Mouse (Mus musculus): ENCODE measurements around the gene Dhx33.

Dhx33 gene

GRCm38 (mm10) chr11:71004316-71004773 is at the start of gene Dhx33:
Dhx33 (minus strand) TSS chr11:71004437.
- DNase-seq (ENCODE audit: low read depth) = peak; percentile 99

DNA sequence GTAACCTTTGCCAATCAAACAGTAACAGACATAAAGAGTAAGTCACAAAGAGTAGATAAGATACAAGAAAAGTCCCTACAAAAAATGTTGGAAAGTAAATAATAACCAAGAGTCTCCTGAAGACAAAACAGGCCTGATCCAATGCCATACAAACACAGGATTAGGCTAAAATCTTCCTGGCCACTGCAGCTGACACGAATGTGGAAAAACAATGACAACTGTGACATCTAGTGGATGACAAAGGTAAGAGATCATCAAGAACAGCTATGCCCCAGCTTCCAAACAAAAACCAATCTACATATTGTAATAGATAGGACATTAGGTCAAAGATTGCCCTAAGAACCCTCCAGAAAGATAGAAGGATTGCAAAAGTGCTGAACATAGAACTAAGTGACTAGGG is 48.3 kb upstream of the Dhx33 start:
- peak; percentile 59 for DNase-seq (ENCODE audit: low read depth)

DNA sequence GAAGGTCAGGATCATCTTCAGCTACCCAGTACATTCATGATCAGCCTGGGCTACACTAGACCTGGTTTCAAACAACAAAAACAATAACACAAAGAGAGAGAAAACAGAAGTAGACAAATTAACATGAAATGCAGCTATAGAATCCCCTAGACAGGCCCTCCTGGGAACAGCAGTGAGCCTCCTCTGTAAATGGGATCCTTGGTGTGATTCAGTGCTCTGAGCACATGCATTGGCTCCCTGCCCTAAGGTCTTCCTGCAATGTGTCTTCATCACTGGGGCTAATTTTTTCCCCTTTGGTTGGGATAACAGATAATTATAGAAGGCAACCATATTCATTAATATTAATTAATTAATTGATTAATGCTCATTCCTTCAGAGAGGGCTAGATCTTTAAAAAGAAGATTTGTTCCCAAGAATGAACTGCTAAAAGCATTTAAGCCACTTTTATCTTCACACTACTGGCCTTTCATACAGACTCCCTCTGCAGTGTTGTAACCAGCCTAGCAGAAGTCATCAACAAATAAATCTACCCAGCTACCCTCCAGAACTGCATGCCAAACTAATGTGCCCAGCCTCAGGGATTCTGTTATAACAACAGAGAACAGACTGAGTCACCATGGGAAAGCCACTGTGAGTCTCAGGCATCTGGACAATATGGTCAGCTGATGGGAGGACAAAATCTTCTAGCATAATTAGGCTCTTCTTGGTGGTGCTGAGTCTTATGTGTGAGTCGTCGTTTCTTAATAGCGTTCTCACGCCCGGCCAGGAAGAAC is 35.5 kb upstream of the Dhx33 start:
- no peak for DNase-seq (ENCODE audit: low read depth)

DNA sequence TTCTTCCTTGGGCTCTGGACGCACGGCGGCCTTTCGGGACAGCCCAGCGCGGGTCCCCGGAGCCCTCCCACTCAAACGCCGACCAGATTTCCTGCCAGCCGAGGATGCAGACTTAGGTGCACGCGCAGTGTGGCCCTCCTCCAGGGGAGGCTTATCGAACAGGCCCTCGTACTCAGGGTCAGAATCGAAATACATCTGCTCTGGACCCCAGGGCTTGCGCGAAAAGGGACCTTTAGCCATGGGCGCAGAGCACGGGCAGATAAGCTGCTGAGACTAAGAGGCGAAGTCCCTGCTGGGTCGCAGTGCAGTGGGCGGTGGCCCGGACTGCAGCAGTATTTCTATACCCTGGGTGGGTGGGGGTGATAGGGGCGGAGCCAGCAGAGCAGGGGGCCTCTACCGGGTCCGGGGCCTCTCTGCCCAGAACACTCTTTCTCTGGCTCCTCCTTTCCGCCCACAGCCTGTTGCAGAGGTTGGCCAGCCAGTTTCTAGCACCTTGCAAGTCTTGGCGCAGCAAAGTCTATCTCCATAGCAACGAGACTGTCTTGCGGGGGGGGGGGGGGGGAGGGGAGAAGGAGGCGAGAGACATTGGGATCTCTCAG is 29.0 kb upstream of the Dhx33 start, which contains the start of gene 6330403K07Rik:
Gene 6330403K07Rik (minus strand): TSS at position 351 of the 599 bp plus-strand sequence.
- DNase-seq (ENCODE audit: low read depth) = peak; percentile 68

DNA sequence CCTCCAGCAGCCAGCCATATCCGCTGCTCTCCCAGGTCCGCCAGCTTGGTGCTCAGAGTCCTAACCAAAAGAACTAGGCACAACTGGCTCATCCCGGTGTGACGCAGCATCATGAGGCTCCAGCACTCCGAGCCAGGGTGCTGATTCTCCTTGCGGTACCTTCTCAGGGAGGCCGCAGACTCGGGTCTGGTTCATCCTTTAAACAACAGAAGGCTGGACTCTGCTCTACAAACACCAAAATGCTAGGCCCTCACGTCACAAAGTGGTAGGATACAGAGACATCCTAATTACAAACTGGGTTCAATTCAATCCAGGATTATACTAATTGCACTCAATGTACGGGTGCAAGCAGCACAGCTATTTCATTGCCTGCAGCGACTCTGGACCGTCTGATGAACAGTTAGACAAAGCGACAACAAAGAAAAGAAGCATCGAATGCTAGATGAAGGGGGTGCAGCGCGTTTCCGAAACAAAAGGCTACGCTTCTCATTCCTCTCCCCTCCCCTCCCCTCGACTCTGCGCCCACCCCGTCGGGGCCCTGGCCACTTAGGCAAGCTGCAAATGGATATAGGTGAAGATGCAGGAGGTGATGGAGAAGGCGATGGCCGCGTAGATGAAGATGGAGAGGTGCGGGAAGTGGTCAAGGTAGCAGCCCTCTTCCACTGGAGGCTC is 28.4 kb upstream of the Dhx33 start:
- no peak for DNase-seq (ENCODE audit: low read depth)

- DNase-seq (ENCODE audit: low read depth) = no peak
Measured at GRCm38 (mm10) chr11:71032070-71032469, 27.8 kb upstream of the Dhx33 start.

DNA sequence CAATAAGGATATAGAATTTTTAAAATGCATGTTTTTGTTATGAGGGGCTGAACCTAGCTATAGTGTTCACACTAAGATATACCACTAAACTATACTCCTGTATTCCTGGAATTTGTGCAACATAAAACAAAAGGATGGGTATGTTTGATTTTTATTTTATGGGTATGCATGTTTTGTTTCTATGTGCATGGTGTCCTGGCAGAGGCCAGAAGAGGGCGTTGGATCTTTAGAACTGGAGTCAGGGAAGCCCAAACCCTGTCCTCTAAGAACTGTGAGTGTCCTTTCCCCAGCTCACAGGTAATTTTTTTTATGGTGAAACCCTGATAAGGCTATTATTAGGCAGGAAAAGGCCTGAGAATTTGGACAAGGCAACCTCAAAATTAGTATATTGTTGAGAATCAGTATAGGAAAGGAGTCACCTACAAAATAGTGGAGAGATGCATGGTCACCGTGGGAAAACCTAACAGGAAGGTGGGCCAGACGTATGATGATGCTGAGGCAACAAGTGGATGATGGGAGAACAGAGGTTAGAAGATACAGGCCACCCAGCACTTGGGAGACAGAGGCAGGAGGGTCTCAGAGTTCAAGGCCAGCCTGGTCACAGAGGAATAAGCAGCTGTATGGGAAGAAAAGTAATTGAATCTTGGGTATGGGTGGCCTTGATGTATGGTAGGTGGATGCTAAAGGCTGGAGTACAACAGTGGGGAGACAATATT is 25.3 kb upstream of the Dhx33 start:
- no peak for DNase-seq (ENCODE audit: low read depth)

- DNase-seq (ENCODE audit: low read depth) = no peak
Measured at GRCm38 (mm10) chr11:71028280-71028679, 24.0 kb upstream of the Dhx33 start.

DNA sequence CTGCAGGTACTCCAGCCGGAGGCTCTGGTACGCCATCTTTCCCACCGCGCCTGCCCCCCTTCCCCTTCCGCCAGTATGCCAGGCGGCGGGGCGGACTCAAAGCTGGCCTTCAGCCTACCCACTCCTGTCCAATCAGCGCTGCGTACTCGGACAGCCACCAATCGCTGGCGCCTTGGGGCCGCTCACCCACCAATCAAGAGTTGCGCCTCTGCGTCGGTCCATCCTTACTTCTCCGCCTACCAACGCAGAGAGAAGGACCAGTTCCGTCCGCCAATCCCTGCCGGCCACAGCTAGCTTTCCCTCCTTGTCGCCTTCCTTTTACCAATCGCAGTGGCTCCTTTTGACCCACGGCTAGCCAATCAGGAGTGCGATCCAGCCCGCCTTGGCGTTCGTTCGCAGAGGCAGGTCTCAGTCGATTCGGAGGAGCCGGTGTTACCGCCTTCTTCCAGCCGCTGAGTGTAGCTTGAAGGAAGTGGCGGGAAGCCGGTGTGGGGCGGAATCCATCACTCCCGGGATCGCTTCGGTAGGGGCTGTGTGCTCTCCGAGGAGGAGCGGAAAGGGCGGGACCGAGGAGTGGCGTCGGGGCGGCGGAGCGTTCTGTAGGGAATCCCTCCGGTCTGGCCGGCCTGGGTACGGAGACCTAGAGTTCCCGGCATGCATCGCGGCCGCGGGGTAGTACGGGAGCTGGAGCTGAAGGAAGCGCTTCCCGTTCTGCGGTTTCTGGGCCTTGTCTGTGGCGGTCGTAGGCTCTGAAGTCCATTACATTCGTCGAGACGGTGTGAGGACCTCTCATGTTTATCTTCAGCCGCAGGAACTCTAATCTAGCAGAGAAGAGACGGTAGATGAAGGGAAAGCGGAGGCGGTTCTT is 15.2 kb upstream of the Dhx33 start, which contains the start of the genes Mis12 and Derl2:
Gene Mis12 (plus strand): TSS at position 411 of the 868 bp plus-strand sequence.
Gene Derl2 (minus strand): TSS at position 641 of the 868 bp plus-strand sequence.
- peak; percentile 98 for DNase-seq (ENCODE audit: low read depth)

DNA sequence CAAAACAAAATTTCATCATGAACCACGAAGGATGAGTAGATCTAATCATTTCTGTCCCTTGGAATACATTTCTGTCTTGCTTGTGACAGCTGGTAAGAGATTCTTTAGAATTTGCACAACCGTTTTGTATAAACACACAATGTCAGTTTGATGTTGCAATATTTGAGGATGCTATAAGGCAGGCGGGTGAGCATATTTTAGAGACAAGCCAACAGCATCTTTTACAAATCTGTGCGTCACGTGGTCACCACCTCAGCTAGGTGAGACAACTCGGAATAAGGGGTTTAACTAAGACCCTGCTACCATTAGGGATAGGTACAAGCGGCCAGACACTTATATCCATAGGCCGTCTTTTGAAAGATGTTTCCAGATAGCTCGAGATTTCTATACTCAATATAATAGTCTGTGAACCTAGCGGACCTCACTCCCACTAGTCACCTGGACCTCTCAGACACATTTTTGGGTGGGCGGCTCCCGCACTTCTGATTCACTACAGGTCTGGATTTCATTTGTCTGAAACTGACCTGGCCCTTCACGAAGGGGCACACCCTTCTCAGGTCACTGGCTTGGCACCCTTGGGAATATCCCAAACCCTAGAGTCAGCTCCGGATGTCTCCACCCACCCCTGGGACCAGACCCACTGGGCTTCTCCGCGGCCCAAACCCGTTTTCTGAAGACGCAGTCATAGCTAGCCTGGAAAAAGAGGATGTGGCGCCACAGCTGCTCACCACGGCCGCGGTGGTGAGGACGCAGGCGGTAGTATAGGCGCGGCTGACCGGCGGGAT is 14.4 kb upstream of the Dhx33 start:
- DNase-seq (ENCODE audit: low read depth) = no peak

DNA sequence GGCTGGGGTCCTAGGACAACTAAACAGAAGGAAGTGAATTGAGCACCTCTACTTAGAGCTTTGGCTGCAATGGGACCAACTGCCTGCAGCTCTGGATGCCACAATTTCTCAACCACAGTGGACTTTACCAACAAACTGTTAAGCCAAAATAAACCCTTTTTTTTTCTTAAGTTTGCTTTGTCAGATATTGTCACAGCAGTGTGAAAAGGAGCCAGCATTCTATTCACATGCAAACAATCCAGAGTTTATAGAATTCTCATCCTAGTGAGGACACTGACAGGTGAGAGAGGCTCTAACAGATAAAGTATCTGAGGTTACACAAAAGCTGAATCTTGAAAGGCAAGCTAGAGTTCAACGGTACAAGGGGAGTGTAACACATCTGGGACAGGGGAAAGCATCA is 12.8 kb upstream of the Dhx33 start:
- no peak for DNase-seq (ENCODE audit: low read depth)

GRCm38 (mm10) chr11:71012743-71013142 is 8.5 kb upstream of the Dhx33 start:
- no peak for DNase-seq (ENCODE audit: low read depth)

DNA sequence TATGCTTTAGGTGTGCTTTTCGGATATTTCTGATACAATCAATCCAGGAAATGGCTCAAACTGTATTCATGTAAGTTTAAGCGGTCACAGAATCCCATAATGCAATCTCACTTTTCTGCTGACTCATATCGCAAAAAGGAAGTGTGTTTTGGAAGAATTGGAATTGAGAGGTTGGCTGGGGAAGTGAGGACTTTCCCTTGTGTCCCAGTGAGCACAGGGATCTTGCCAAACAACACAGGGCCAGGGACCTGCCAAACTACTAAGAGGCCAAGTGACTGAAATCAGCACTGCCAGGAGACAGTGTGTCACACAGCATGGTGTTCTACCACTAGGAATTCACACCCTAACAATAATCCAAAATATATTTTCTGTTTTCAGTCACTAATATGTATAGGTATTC is 4.1 kb upstream of the Dhx33 start:
- DNase-seq (ENCODE audit: low read depth) = no peak

DNA sequence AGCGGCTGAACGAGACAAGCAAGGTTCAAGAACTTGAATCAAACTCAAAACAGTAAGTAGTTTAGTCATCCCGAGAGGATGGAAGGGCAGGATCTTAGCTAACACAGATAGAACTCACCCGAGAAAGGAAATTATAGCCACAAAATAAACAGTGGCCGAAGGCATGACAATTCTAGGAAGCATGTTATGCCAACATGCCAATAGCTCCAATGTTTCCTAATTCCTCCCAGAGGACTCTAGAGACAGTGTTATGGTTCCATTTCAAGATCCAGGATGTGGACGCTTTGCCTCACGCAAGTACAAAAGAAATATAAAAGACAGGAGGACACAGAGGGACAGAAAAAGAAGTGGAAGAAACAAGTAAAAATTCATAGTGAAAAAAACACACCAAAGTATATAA is 3.6 kb upstream of the Dhx33 start:
- no peak for DNase-seq (ENCODE audit: low read depth)

GRCm38 (mm10) chr11:71007026-71007425 is 2.8 kb upstream of the Dhx33 start:
- no peak for DNase-seq (ENCODE audit: low read depth)

GRCm38 (mm10) chr11:71005046-71005445 is 809 bp upstream of the Dhx33 start:
- DNase-seq (ENCODE audit: low read depth) = peak; percentile 52

DNA sequence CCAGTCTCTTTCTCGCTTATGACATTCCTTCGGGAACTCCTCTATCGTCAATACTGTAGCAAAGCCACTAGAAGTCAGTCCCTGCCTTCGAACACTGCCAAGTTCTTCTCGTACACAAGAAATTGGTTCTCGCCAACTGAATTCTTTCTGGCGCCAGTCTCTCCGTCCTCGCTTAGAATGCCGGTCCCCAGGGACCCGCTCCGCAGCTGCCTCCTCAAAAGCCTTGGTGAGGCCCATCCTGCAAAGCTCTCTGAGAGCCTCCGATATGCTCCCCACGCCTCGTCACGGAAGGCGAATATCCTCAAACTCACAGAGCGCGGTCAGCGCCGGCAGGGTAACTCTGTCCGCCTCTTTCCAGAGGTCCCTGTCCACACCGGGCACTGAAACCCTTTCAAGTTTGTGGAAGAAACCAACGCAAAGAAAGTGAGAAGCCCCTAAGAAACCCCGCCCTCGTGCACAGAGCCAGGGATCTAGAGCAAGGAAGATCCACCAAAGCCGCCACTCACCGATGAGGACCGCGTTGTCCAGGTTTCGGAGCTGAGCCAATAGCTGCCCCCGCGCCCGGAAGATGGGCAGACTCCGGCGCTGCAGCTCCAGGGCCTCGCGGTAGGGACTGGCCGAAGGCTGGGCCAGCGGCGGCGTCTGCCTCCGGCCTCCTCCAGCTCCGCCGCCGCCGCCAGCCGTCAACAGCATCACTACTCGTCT is 474 bp downstream of the Dhx33 start:
- peak; percentile 65 for DNase-seq (ENCODE audit: low read depth)

DNA sequence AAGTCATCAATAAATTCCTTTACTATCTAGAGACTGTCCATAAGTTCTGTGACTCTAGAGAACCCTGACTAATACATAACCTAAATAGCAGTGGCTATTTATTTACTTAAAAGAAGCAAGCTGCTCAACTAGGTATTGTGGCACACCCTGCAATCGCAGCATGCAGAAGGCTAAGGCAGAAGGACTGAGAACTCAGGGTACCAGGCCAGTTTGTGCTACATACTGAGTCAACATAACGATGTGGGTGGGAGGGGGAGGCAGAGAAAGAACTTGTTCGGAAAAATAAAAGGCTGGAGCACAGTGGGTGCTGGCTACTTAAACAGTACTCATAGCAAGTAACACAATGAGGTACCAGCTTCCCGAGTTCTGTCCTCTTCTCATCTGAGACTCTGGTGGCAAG is 3.1 kb downstream of the Dhx33 start:
- no peak for DNase-seq (ENCODE audit: low read depth)

DNA sequence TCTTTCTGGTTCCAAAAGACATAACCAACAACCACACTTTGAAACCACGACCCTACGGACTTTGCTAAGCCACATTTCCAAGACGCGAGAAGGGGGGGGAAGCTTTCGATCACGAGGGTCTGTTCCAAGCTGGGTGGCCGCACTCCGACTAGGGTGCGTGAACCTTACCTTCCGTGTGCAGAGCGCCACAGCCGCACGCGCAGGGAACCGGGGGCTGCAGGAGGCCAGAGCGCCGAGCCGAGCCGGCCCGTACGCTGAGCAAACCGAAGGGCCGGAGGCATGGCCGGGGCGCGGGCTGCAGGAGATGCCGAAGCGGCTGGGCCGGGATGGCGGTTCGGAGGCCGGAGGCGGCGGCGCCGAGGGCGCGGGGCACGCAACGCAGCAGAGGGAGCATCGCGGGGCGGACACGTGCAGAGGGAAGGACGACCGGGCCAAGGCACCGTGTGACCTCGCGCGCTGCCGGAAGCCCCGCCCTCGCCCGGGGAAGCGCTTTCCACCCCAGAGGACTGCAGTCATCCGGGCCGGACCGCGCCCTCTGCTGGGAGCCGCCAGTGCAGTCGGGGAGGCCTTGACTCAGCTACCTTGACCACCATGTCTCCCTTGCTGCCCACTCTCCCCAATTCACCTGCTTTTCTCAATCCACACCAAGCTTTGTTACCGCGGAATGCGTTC is 21.5 kb downstream of the Dhx33 start, which contains the start of gene C1qbp:
Gene C1qbp (minus strand): TSS at position 470 of the 672 bp plus-strand sequence.
- peak; percentile 93 for DNase-seq (ENCODE audit: low read depth)

Measured in induced T-regulatory cell, adult 2 months (primary cell).